Mouse (Mus musculus): ENCODE measurements around the gene Rslcan18.

DNA sequence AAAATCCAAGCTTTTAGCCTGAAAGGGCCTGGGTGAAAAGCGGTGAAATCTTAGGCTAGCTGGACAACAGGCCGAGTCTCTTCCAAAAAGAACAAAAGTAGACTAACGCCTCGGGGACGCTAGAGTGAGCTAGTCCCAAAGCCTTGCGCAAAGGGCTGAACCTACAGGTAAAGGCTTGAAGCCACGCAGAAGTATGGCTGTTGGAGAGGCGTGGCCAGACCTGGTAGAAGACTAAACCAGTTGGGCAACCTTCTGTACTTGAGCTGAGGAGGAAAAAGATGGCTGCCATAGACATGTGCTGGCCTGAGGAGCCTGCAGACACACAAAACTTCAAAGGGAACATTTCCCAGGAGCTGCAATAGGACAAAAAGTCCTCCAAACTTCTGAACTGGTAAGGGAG is 50.7 kb downstream of the Rslcan18 start:
- TF ChIP-seq POLR2A (IDR thresholded peaks at IDR 0.05; ENCODE audit: insufficient read length, low read depth) (no peak), MAX (IDR thresholded peaks at IDR 0.05; ENCODE audit: low read depth) (no peak), E2F4 (IDR thresholded peaks at IDR 0.05; ENCODE audit: insufficient read depth) (no peak), USF1 (IDR thresholded peaks at IDR 0.05; ENCODE audit: low read depth) (no peak), POLR2AphosphoS2 (IDR thresholded peaks at IDR 0.05; ENCODE audit: insufficient read length, low read depth) (no peak), MYOD1 (IDR thresholded peaks at IDR 0.05; ENCODE audit: control insufficient read depth in 1 of 3, insufficient read length in 2 of 3, low read depth in 2 of 3) (no peak), SRF (IDR thresholded peaks at IDR 0.05; ENCODE audit: control insufficient read depth, insufficient read length, low read depth) (no peak)

Measured in myocyte (in vitro differentiated cells).